Mouse (Mus musculus): ENCODE measurements at regions not wholly inside any gene's neighbourhood (a gene's known extent, or its start where the extent isn't known, plus 50 kb on each side); places are given as distances from the start of the nearest gene placed in this dataset.

- H3K4me3 ChIP-seq (replicated peaks; ENCODE audit: low read length), result no peak overlapping the region
- H3K9me3 ChIP-seq (ENCODE audit: control insufficient read depth, low read length), result no peaks in the 10 kb centered on the region
- no peak for ATAC-seq (ENCODE audit: low FRiP score, low read depth)
- DNase-seq (ENCODE audit: low spot score), result no peak
- H3K4me2 ChIP-seq (replicated peaks; ENCODE audit: low read depth, low read length, severe bottlenecking), result no peak overlapping the region
- H3K36me3 ChIP-seq (ENCODE audit: control insufficient read depth, insufficient read depth, low read length), result no peaks in the 10 kb centered on the region
- H3K9ac ChIP-seq (ENCODE audit: low read depth, low read length, severe bottlenecking), result no peak overlapping the region
- no peak overlapping the region for H3K27ac ChIP-seq (replicated peaks; ENCODE audit: low read depth, low read length)
- WGBS, result 81% methylated on average over 3 of the region's 3 CpGs
- no peaks in the 10 kb centered on the region for H3K27me3 ChIP-seq (ENCODE audit: control insufficient read depth, insufficient read depth, low read length)
- H3K4me1 ChIP-seq (ENCODE audit: control insufficient read depth, insufficient read depth, low read length), result no peaks in the 10 kb centered on the region
- TF ChIP-seq POLR2A (IDR thresholded peaks at IDR 0.05; ENCODE audit: borderline replicate concordance, extremely low read depth, insufficient read depth, insufficient read length), result no peak
Observed at GRCm38 (mm10) chr12:58901931-58902330, 109.9 kb downstream of the Sec23a start.

GRCm38 (mm10) chr12:58875808-58876207 lies 136.0 kb downstream of the Sec23a start:
- Histone ChIP-seq H3K27ac (replicated peaks; ENCODE audit: low read depth, low read length) (no peak overlapping the region), H3K4me3 (replicated peaks; ENCODE audit: low read length) (no peak overlapping the region), H3K9me3 (ENCODE audit: control insufficient read depth, low read length) (no peaks in the 10 kb centered on the region), H3K36me3 (ENCODE audit: control insufficient read depth, insufficient read depth, low read length) (no peaks in the 10 kb centered on the region), H3K4me2 (replicated peaks; ENCODE audit: low read depth, low read length, severe bottlenecking) (no peak overlapping the region), H3K27me3 (ENCODE audit: control insufficient read depth, insufficient read depth, low read length) (no peaks in the 10 kb centered on the region), H3K4me1 (ENCODE audit: control insufficient read depth, insufficient read depth, low read length) (no peaks in the 10 kb centered on the region), H3K9ac (ENCODE audit: low read depth, low read length, severe bottlenecking) (no peak overlapping the region)
- no peak for ATAC-seq (ENCODE audit: low FRiP score, low read depth)
- DNase-seq (ENCODE audit: low spot score), result no peak
- WGBS, result 75% methylated on average over 2 of the region's 2 CpGs
- no peak for TF ChIP-seq POLR2A (IDR thresholded peaks at IDR 0.05; ENCODE audit: borderline replicate concordance, extremely low read depth, insufficient read depth, insufficient read length)

GRCm38 (mm10) chr12:58872465-58872864 lies 139.4 kb downstream of the Sec23a start:
- H3K9me3 ChIP-seq (ENCODE audit: control insufficient read depth, low read length), result no peaks in the 10 kb centered on the region
- no peak overlapping the region for H3K4me2 ChIP-seq (replicated peaks; ENCODE audit: low read depth, low read length, severe bottlenecking)
- no peaks in the 10 kb centered on the region for H3K36me3 ChIP-seq (ENCODE audit: control insufficient read depth, insufficient read depth, low read length)
- no peak overlapping the region for H3K4me3 ChIP-seq (replicated peaks; ENCODE audit: low read length)
- no peaks in the 10 kb centered on the region for H3K4me1 ChIP-seq (ENCODE audit: control insufficient read depth, insufficient read depth, low read length)
- H3K9ac ChIP-seq (ENCODE audit: low read depth, low read length, severe bottlenecking), result no peak overlapping the region
- H3K27me3 ChIP-seq (ENCODE audit: control insufficient read depth, insufficient read depth, low read length), result no peaks in the 10 kb centered on the region
- ATAC-seq (ENCODE audit: low FRiP score, low read depth), result no peak
- DNase-seq (ENCODE audit: low spot score), result no peak
- H3K27ac ChIP-seq (replicated peaks; ENCODE audit: low read depth, low read length), result no peak overlapping the region
- no peak for TF ChIP-seq POLR2A (IDR thresholded peaks at IDR 0.05; ENCODE audit: borderline replicate concordance, extremely low read depth, insufficient read depth, insufficient read length)

GRCm38 (mm10) chr12:58856498-58856897 lies 155.3 kb downstream of the Sec23a start:
- no peak overlapping the region for H3K9ac ChIP-seq (ENCODE audit: low read depth, low read length, severe bottlenecking)
- H3K36me3 ChIP-seq (ENCODE audit: control insufficient read depth, insufficient read depth, low read length), result no peaks in the 10 kb centered on the region
- no peaks in the 10 kb centered on the region for H3K27me3 ChIP-seq (ENCODE audit: control insufficient read depth, insufficient read depth, low read length)
- no peaks in the 10 kb centered on the region for H3K9me3 ChIP-seq (ENCODE audit: control insufficient read depth, low read length)
- H3K4me3 ChIP-seq (replicated peaks; ENCODE audit: low read length), result no peak overlapping the region
- H3K4me1 ChIP-seq (ENCODE audit: control insufficient read depth, insufficient read depth, low read length), result no peaks in the 10 kb centered on the region
- ATAC-seq (ENCODE audit: low FRiP score, low read depth), result no peak
- DNase-seq (ENCODE audit: low spot score), result no peak
- 68% methylated on average over 2 of the region's 2 CpGs for WGBS
- no peak overlapping the region for H3K4me2 ChIP-seq (replicated peaks; ENCODE audit: low read depth, low read length, severe bottlenecking)
- TF ChIP-seq POLR2A (IDR thresholded peaks at IDR 0.05; ENCODE audit: borderline replicate concordance, extremely low read depth, insufficient read depth, insufficient read length), result no peak
- H3K27ac ChIP-seq (replicated peaks; ENCODE audit: low read depth, low read length), result no peak overlapping the region

- no peak overlapping the region for H3K9ac ChIP-seq (ENCODE audit: low read depth, low read length, severe bottlenecking)
- H3K4me1 ChIP-seq (ENCODE audit: control insufficient read depth, insufficient read depth, low read length), result no peaks in the 10 kb centered on the region
- 71% methylated on average over 6 of the region's 6 CpGs for WGBS
- TF ChIP-seq POLR2A (IDR thresholded peaks at IDR 0.05; ENCODE audit: borderline replicate concordance, extremely low read depth, insufficient read depth, insufficient read length), result no peak
- no peak overlapping the region for H3K27ac ChIP-seq (replicated peaks; ENCODE audit: low read depth, low read length)
- no peaks in the 10 kb centered on the region for H3K9me3 ChIP-seq (ENCODE audit: control insufficient read depth, low read length)
- no peak for ATAC-seq (ENCODE audit: low FRiP score, low read depth)
- no peak overlapping the region for H3K4me2 ChIP-seq (replicated peaks; ENCODE audit: low read depth, low read length, severe bottlenecking)
- H3K4me3 ChIP-seq (replicated peaks; ENCODE audit: low read length), result no peak overlapping the region
- no peak for DNase-seq (ENCODE audit: low spot score)
- no peaks in the 10 kb centered on the region for H3K27me3 ChIP-seq (ENCODE audit: control insufficient read depth, insufficient read depth, low read length)
- no peaks in the 10 kb centered on the region for H3K36me3 ChIP-seq (ENCODE audit: control insufficient read depth, insufficient read depth, low read length)
Observed at GRCm38 (mm10) chr12:58851677-58852385, 160.0 kb downstream of the Sec23a start.

Measured in limb, embryonic 14.5 days (tissue).